Mouse (Mus musculus) ES-Bruce4 (cell line): ENCODE results near the gene Gm11027. TPM values are rescaled to one million over a fixed set of nuclear protein-coding genes. Genes with fewer than 3 reads are reported as not detected.

ENCODE experiments used
- H3K27ac ChIP-seq: 2 replicates; pipeline ENCODE4 v1.5.1; 2012; ENCODE audit warnings: low read length, inconsistent platforms; ENCODE audit not compliant: insufficient read depth
- H3K27me3 ChIP-seq: 2 replicates; pipeline ENCODE4 v1.6.1; 2012; ENCODE audit warnings: mild to moderate bottlenecking, low read length, inconsistent platforms; ENCODE audit not compliant: control insufficient read depth, poor library complexity, insufficient read depth, severe bottlenecking
- H3K36me3 ChIP-seq: 2 replicates; pipeline ENCODE4 v1.6.1; 2012; ENCODE audit warnings: inconsistent platforms, mild to moderate bottlenecking, low read length, moderate library complexity; ENCODE audit not compliant: control insufficient read depth, poor library complexity, insufficient read depth, severe bottlenecking
- H3K4me1 ChIP-seq: one replicate; pipeline ENCODE4 v1.8.1; 2011; ENCODE audit warnings: low read length; ENCODE audit not compliant: control insufficient read depth, insufficient read depth
- H3K4me3 ChIP-seq: 2 replicates; pipeline ENCODE4 v1.5.1; 2011; ENCODE audit warnings: low read depth, mild to moderate bottlenecking, low read length
- H3K9ac ChIP-seq: 2 replicates; pipeline ENCODE4 v1.6.1; 2012; ENCODE audit warnings: low read depth, mild to moderate bottlenecking, inconsistent platforms; ENCODE audit not compliant: poor library complexity, severe bottlenecking
- H3K9me3 ChIP-seq: replicated peaks from 2 replicates; pipeline ENCODE4 v1.6.1; 2012; ENCODE audit warnings: mild to moderate bottlenecking, low read length, inconsistent platforms; ENCODE audit not compliant: control insufficient read depth, poor library complexity, insufficient read depth, severe bottlenecking
- CTCF ChIP-seq: IDR thresholded peaks from one replicate; pipeline ENCODE4 v1.8.1; 2011; ENCODE audit warnings: low read depth, low read length
- EP300 ChIP-seq: IDR thresholded peaks from 2 replicates; pipeline ENCODE4 v1.6.1; 2011; ENCODE audit warnings: low read depth, low read length; ENCODE audit not compliant: insufficient read depth
- POLR2A ChIP-seq: IDR thresholded peaks from one replicate; pipeline ENCODE4 v1.8.1; 2011; ENCODE audit warnings: low read length; ENCODE audit not compliant: insufficient read depth
- polyA plus RNA-seq: library from polyadenylated mRNA; stranded (reverse); fragments of >200 nt; gene quantifications from 2 replicates; pipeline ENCODE4 v1.2.4, GENCODE M21; 2011; ENCODE audit warnings: low read depth; ENCODE audit not compliant: missing spikeins, insufficient read depth, insufficient read length

Gm11027 gene
- polyA plus RNA-seq, 1 experiment: not detected

DNA sequence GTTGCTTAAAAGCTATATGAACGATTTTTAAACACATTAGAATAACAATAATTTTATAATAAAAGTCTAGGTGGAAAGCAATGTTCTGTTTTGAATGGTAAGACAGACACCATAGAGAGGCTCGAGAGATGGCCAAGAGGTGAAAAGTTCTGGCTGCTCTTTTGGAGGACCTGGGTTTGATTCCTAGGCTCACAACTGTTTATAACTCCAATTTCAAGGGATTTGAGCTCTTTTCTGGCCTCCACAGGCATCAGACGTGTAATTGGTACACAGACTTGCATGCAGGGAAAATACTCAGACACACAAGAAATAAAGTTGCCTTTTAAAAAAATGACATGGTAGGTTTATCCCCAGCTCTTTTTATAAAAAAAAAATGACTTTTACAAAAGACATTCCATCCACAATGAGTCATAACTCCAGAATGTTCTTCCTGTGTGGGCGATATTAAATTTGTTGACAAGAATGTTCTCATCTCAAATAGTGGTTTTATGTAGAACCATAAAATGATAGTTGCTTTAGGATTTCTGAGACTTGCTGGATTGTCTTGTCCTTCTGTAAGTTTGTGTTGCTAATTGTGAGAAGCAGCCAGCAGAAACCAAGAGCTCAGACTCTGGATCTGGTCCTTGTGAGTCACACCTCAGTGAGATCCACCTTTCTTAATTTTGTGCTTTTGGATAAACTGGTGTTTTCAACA, 18.6 kb downstream of the Gm11027 start:
- no peak for TF ChIP-seq EP300
- no peak for TF ChIP-seq CTCF
- TF ChIP-seq POLR2A: no peak
- Histone ChIP-seq H3K9ac (no peak overlapping the region), H3K36me3 (no peaks in the 10 kb centered on the region), H3K9me3 (no peaks in the 10 kb centered on the region), H3K4me3 (no peak overlapping the region), H3K27ac (no peak overlapping the region), H3K4me1 (no peaks in the 10 kb centered on the region), H3K27me3 (no peaks in the 10 kb centered on the region)

DNA sequence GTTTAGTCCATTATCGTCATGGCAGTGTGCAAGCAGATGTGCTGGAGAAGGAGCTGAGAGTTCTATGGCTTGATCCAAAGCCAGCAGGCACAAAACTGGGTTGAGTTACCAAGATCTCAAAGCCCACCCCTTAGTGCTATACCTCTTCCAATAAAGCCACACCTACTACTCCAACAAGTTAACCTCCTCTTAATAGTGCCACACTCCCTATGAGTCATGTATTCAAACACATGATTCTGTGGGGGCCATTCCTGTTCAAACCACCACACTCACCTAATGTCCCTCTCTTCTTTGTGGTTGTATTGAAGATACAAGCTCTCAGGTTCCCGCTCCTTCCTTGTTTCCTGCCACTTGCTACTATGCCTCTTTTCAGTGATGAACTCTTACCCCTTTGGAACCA, 24.7 kb downstream of the Gm11027 start:
- Histone ChIP-seq H3K4me1 (no peaks in the 10 kb centered on the region), H3K9me3 (no peaks in the 10 kb centered on the region), H3K9ac (no peak overlapping the region), H3K4me3 (no peak overlapping the region), H3K27ac (no peak overlapping the region), H3K36me3 (no peaks in the 10 kb centered on the region), H3K27me3 (no peaks in the 10 kb centered on the region)
- no peak for TF ChIP-seq EP300
- TF ChIP-seq POLR2A: no peak
- no peak for TF ChIP-seq CTCF

- Histone ChIP-seq H3K36me3 (no peaks in the 10 kb centered on the region), H3K9ac (no peak overlapping the region), H3K27me3 (no peaks in the 10 kb centered on the region), H3K27ac (no peak overlapping the region), H3K4me1 (no peaks in the 10 kb centered on the region), H3K9me3 (no peaks in the 10 kb centered on the region), H3K4me3 (no peak overlapping the region)
- TF ChIP-seq EP300 (no peak), POLR2A (no peak), CTCF (no peak)
These were observed 27.0 kb downstream of the Gm11027 start for GRCm38 (mm10) chr12:116302181-116302580.

- Histone ChIP-seq H3K27ac (no peak overlapping the region), H3K9ac (no peak overlapping the region), H3K4me3 (no peak overlapping the region), H3K27me3 (no peaks in the 10 kb centered on the region), H3K36me3 (no peaks in the 10 kb centered on the region), H3K9me3 (no peaks in the 10 kb centered on the region), H3K4me1 (no peaks in the 10 kb centered on the region)
- TF ChIP-seq EP300: no peak
These were observed 30.9 kb downstream of the Gm11027 start for GRCm38 (mm10) chr12:116306042-116306441.

GRCm38 (mm10) chr12:116307870-116308269, 32.7 kb downstream of the Gm11027 start:
- no peaks in the 10 kb centered on the region for H3K4me1 ChIP-seq
- TF ChIP-seq CTCF (no peak), EP300 (no peak), POLR2A (no peak)
- no peak overlapping the region for H3K9ac ChIP-seq
- H3K9me3 ChIP-seq: no peaks in the 10 kb centered on the region
- H3K36me3 ChIP-seq: no peaks in the 10 kb centered on the region
- H3K27me3 ChIP-seq: no peaks in the 10 kb centered on the region
- H3K27ac ChIP-seq: no peak overlapping the region
- H3K4me3 ChIP-seq: no peak overlapping the region

- no peaks in the 10 kb centered on the region for H3K4me1 ChIP-seq
- H3K9me3 ChIP-seq: no peaks in the 10 kb centered on the region
- H3K36me3 ChIP-seq: no peaks in the 10 kb centered on the region
- no peak overlapping the region for H3K4me3 ChIP-seq
- TF ChIP-seq POLR2A (no peak), EP300 (no peak), CTCF (no peak)
- no peak overlapping the region for H3K27ac ChIP-seq
- H3K9ac ChIP-seq: no peak overlapping the region
- no peaks in the 10 kb centered on the region for H3K27me3 ChIP-seq
These were observed 33.4 kb downstream of the Gm11027 start for GRCm38 (mm10) chr12:116308612-116309011.
